Mouse (Mus musculus): ENCODE data around the gene Sptssb.

Sptssb gene

DNA sequence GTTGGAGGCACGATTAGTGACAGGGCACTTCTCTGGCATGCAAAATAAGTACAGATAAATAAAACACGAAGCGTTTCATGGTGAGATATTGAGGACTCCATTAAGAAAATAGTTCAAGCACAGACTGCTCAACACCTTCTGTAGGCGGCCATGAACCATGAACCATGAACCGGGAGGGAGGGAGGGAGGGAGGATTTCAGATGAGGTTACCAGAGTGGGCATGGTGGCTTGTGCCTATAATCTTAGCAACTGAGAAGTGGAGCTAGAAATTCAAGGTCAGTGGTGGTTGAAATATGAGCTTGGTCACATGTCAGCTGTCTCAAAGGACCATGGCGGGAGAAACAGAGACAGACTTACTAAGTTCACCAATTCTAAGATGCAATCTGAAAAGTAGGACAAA is 20.3 kb downstream of the Sptssb start:
- ATAC-seq (ENCODE audit: low TSS enrichment) = no peak

DNA sequence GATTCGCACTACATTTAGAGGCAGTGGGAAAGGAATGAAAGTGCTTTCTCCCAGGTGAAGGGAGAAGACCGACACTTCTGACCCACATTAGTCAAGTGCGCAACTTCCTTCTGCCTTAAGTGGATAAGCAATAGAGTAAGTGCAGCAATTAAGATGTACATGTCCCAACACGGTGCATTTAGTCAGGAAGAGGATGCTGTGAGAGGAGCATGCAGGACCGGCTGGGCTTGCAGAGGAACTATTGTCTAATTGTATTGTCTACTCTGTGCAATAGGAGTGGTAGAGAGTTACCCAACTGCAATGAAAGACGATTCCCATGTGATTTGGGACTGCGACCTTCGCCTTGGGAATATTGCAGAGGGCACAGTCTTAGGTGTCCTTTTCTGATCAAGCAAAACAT is 30.2 kb downstream of the Sptssb start:
- no peak for ATAC-seq (ENCODE audit: low TSS enrichment)

- no peak for ATAC-seq (ENCODE audit: low TSS enrichment)
These were observed 35.2 kb downstream of the Sptssb start for GRCm38 (mm10) chr3:69824536-69824935.

GRCm38 (mm10) chr3:69820614-69821013 is 39.1 kb downstream of the Sptssb start:
- no peak for ATAC-seq (ENCODE audit: low TSS enrichment)

- no peak for ATAC-seq (ENCODE audit: low TSS enrichment)
These were observed 39.9 kb downstream of the Sptssb start for GRCm38 (mm10) chr3:69819851-69820200.

GRCm38 (mm10) chr3:69819146-69819850 is 40.4 kb downstream of the Sptssb start:
- no peak for ATAC-seq (ENCODE audit: low TSS enrichment)

- ATAC-seq (ENCODE audit: low TSS enrichment) = no peak
These were observed 41.3 kb downstream of the Sptssb start for GRCm38 (mm10) chr3:69818466-69818865.

GRCm38 (mm10) chr3:69816547-69816946 is 43.2 kb downstream of the Sptssb start:
- no peak for ATAC-seq (ENCODE audit: low TSS enrichment)

DNA sequence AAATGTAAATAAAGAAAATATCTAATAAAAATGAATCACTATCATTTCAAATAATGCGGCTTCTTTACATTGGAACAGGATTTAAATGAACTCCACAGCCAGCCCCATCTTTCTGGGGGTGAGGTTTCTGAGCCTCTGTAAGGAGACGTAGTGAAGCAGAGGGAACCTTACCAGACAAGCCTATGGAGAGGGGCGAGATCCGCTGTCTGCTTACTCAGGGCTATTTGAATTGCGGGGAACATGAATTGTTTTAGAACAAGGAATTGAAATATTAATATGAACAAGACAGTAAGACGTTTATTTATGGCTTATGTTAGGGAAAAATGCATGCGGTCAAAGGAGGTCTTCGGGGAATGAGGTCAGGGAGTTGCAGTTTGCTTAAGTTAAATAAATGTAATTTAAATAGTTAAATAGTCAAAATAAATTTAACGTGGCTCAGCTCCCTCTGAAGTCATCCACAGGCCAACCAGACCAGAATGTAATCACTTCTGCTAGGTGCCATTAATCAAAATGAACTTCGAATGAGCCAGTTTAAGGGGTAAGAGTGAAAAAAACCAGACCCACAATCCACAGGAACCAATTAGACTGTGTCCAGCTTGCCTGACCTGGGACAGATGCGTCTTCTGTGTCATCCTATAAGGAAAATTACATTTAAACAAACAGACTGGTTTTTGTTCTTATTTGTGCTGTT is 46.6 kb downstream of the Sptssb start:
- no peak for ATAC-seq (ENCODE audit: low TSS enrichment)

GRCm38 (mm10) chr3:69812442-69812841 is 47.3 kb downstream of the Sptssb start:
- ATAC-seq (ENCODE audit: low TSS enrichment) = no peak

GRCm38 (mm10) chr3:69808479-69808878 is 51.3 kb downstream of the Sptssb start:
- no peak for ATAC-seq (ENCODE audit: low TSS enrichment)

DNA sequence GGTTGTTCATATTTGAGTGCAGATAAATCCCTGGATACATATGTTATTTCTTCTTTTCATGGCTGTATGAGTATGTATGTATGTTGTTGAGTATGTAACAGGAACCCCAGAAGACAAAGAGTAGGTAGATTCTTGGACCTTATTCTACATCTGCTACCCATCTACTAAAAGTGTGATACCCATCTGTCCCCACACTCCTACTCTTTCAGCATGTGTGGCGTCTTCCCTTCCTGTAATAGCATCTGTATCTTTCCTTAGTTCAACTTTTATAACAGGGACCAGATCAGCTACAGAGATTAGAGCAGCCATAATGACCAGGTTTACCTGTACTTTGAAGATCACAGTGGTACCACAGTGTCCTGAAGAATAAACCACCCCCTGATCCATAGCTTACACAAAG is 56.6 kb downstream of the Sptssb start:
- peak; percentile 86 for ATAC-seq (ENCODE audit: low TSS enrichment)

- no peak for ATAC-seq (ENCODE audit: low TSS enrichment)
These were observed 58.8 kb downstream of the Sptssb start for GRCm38 (mm10) chr3:69800829-69801384.

DNA sequence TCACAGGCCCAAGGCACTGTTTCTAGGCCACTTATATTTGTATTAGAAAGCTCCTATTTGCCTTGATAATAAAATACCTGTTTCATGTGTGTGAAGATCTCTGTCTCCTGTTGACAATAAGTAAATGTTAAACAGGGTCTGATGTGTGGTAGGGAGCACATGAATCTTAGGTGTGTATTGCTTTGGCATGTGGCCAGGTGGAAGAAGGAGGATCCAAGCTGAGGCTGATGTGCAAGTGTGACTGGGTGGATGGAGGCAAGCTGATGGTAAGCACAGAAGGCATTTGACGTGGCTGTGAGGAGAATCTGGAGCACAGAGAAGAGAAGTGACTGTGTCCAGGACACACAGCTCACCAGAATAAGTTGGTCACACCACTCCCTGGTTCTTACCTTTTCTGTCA is 60.6 kb downstream of the Sptssb start:
- no peak for ATAC-seq (ENCODE audit: low TSS enrichment)

- no peak for ATAC-seq (ENCODE audit: low TSS enrichment)
These were observed 61.8 kb downstream of the Sptssb start for GRCm38 (mm10) chr3:69797969-69798368.

GRCm38 (mm10) chr3:69797533-69797932 is 62.2 kb downstream of the Sptssb start:
- no peak; the same call in 1 of the 2 replicates for ATAC-seq (ENCODE audit: low TSS enrichment)

- no peak for ATAC-seq (ENCODE audit: low TSS enrichment)
These were observed 66.8 kb downstream of the Sptssb start for GRCm38 (mm10) chr3:69792823-69793417.

- no peak for ATAC-seq (ENCODE audit: low TSS enrichment)
These were observed 80.4 kb downstream of the Sptssb start for GRCm38 (mm10) chr3:69779246-69779796.

GRCm38 (mm10) chr3:69773356-69773755 is 86.4 kb downstream of the Sptssb start:
- ATAC-seq (ENCODE audit: low TSS enrichment) = no peak
